ENCODE assay signal across 18 mouse cellular contexts in genomic region chr4:45947729-45948128, GRCm38 (mm10). TPM values are rescaled to one million over a fixed set of nuclear protein-coding genes. Genes with fewer than 3 reads are reported as not detected.
"Had no signal": no experiment of that assay in that cellular context is flagged by ENCODE, and none has a peak within 500 bp of the region (broad histone marks: within the 10 kb centered on the region; RNA-seq: fewer than 3 reads in every experiment).

No protein-coding gene starts in this region.

- H3K4me1 ChIP-seq: liver, embryonic 13.5 days had no signal

- DNase-seq: kidney, adult 18-20 months; kidney, adult 9 months; kidney, postnatal 25 days; layer of hippocampus, adult 9-11 months; liver, embryonic 13.5 days; midbrain, embryonic 14.5 days; thymus, adult 2 months; thymus, postnatal 25 days had no signal

- ATAC-seq: inflammation-experienced regulatory T-cells, adult 6 months had no signal

- H3K9me3 ChIP-seq: liver, embryonic 13.5 days; lung, embryonic 15.5 days had no signal

- H3K27ac ChIP-seq: kidney, postnatal 0 days; layer of hippocampus, adult 2 months; liver, embryonic 13.5 days; lung, embryonic 15.5 days had no signal

- H3K4me3 ChIP-seq: layer of hippocampus, adult 2 months; liver, embryonic 13.5 days; lung, embryonic 15.5 days had no signal

- H3K27me3 ChIP-seq: liver, embryonic 13.5 days; lung, embryonic 15.5 days had no signal

- H3K4me2 ChIP-seq: liver, embryonic 13.5 days; lung, embryonic 15.5 days; midbrain, embryonic 11.5 days had no signal

- H3K9ac ChIP-seq: liver, embryonic 13.5 days; lung, embryonic 15.5 days had no signal

- H3K36me3 ChIP-seq: liver, embryonic 13.5 days; lung, embryonic 15.5 days had no signal

RNA-seq across cellular contexts. Expression of gene Ccdc180, which starts 57.6 kb away (rescaled TPM):
- total RNA-seq: liver, adult 2 months had no signal
- polyA plus RNA-seq: large intestine, adult 2 months; limb, embryonic 11.5 days; midbrain, embryonic 11.5 days; small intestine, adult 2 months; spleen, adult 2 months had no signal
